Mouse (Mus musculus) heart, postnatal 0 days (tissue): ENCODE results near the gene Hdac7.
A peak's percentile ranks its signal among the peaks of the same experiment; 100 is the strongest.

ENCODE experiments used
- CTCF ChIP-seq: IDR thresholded peaks from 2 replicates; pipeline ENCODE4 v1.5.1; 2016; ENCODE audit warnings: antibody characterized with exemption, control low read depth, low read depth
- EP300 ChIP-seq: IDR thresholded peaks from 2 replicates; pipeline ENCODE4 v1.6.1; 2016; ENCODE audit warnings: antibody characterized with exemption, low read depth

DNA sequence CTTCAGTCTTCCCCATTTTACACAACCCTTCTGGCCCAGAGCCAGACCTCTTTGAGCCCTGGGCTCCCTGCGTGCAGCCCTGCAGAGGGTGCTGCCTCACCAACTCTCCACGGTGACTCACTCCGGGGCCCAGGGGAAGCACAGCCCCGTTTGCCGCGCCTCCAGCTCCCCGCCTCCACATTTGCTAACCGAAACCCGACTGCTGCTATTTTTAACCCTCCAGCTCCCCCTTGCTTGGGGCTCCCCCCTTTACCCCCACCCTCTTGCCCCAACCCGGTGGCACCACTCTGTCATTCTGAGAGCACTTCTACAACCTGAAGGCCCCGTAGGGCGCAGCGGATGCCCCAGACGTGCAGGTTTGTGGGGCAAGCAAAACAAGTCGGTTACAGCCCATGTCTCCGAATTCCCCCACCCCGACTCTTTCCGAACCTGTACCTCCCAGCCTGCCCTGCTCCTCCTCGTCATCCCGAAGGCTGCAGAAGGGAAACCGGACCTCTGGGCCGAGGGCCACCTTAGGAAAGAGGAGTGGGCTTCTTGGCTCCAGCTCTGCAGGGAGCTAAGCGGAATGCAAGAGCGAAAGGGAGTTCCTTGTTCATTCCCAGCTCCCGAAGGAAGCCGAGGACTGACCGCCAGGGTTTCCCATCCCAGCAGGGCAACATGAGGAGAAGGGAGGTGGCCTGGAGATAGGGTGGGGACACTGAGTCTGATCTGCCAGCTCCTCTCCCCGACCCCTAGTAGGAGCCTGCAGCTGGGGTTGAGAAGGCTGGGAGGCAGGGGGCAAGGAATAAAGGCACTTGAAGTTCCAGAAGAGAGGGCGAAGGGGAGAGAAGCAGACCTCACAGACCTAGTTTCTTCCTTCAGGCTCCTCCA is 19.0 kb downstream of the Hdac7 start:
- TF ChIP-seq CTCF (peak; percentile 59), EP300 (0 out of 2 replicates have a peak, but pooled peaks have one; percentile 40)
